Mouse (Mus musculus): Measurements from ENCODE around the gene Rtn3.

- no peak for TF ChIP-seq CTCF (IDR thresholded peaks at IDR 0.05; ENCODE audit: extremely low read depth, insufficient read depth, low read length)
- no peak for TF ChIP-seq POLR2A (IDR thresholded peaks at IDR 0.05; ENCODE audit: extremely low read depth, insufficient read depth, low read length)
These were observed 41.8 kb upstream of the Rtn3 start for GRCm38 (mm10) chr19:7524879-7525278.

Measured in cortical plate, adult 2 months (tissue).